Mouse (Mus musculus): ENCODE results near the gene Gadd45gip1. TPM values are rescaled to one million over a fixed set of nuclear protein-coding genes. Genes with fewer than 3 reads are reported as not detected.

Gene Gadd45gip1
- polyA plus RNA-seq, 1 experiment from 2014 or later = 71.0 TPM

GRCm38 (mm10) chr8:84846094-84846721 lies 14.9 kb downstream of the Gadd45gip1 start:
- Histone ChIP-seq H3K9me3 (replicated peaks) (no peaks in the 10 kb centered on the region), H3K4me1 (peaks cover 61% of the 10 kb centered on the region), H3K27me3 (replicated peaks) (no peaks in the 10 kb centered on the region), H3K36me3 (peaks cover 49% of the 10 kb centered on the region), H3K4me3 (peak overlapping the region; percentile 97), H3K27ac (peak overlapping the region; percentile 87), H3K4me2 (peak overlapping the region; percentile 88), H3K9ac (peak overlapping the region; percentile 88)
- WGBS (ENCODE audit: insufficient replicate concordance) = under 1% methylated on average over 30 of the region's 30 CpGs
- ATAC-seq = peak; percentile 41

GRCm38 (mm10) chr8:84846722-84847572 lies 15.6 kb downstream of the Gadd45gip1 start, which contains the start of gene Calr:
Gene Calr, minus strand, starts transcription at chr8:84846934.
- ATAC-seq = peak; percentile 98

GRCm38 (mm10) chr8:84847684-84848435 lies 16.5 kb downstream of the Gadd45gip1 start:
- Histone ChIP-seq H3K9ac (peak overlapping the region; percentile 79), H3K4me3 (peak overlapping the region; percentile 97), H3K27ac (peak overlapping the region; percentile 97), H3K4me2 (peak overlapping the region; percentile 88), H3K9me3 (replicated peaks) (no peaks in the 10 kb centered on the region), H3K36me3 (peaks cover 32% of the 10 kb centered on the region), H3K4me1 (peaks cover 45% of the 10 kb centered on the region), H3K27me3 (replicated peaks) (no peaks in the 10 kb centered on the region)
- 13% methylated on average over 6 of the region's 6 CpGs for whole genome bisulfite sequencing (ENCODE audit: insufficient replicate concordance)
- no peak for ATAC-seq

More at GRCm38 (mm10) chr8:84846722-84847572, 15.6 kb downstream of the Gadd45gip1 start, which contains the start of gene Calr:
- Histone ChIP-seq H3K4me1 (peaks cover 53% of the 10 kb centered on the region), H3K9me3 (replicated peaks) (no peaks in the 10 kb centered on the region), H3K27me3 (replicated peaks) (no peaks in the 10 kb centered on the region), H3K9ac (peak within 1 kb of the TSS; percentile 88), H3K4me3 (peak within 1 kb of the TSS; percentile 97), H3K27ac (peak within 1 kb of the TSS; percentile 97), H3K36me3 (peaks cover 41% of the 10 kb centered on the region), H3K4me2 (peak within 1 kb of the TSS; percentile 88)
- under 1% methylated on average over 55 of the region's 55 CpGs for WGBS (ENCODE audit: insufficient replicate concordance)

- WGBS (ENCODE audit: insufficient replicate concordance) = 89% methylated on average over 3 of the region's 3 CpGs
- peak overlapping the region; percentile 85 for H3K4me2 ChIP-seq
- no peak overlapping the region for H3K9ac ChIP-seq
Observed at GRCm38 (mm10) chr8:84856434-84856833, 25.1 kb downstream of the Gadd45gip1 start.

GRCm38 (mm10) chr8:84856864-84857441 lies 25.6 kb downstream of the Gadd45gip1 start, which contains the start of gene Farsa:
Gene Farsa, plus strand, starts transcription at chr8:84856989.
- Histone ChIP-seq H3K27ac (peak within 1 kb of the TSS; percentile 91), H3K4me3 (peak within 1 kb of the TSS; percentile 94), H3K9ac (peak within 1 kb of the TSS; percentile 96), H3K4me2 (peak within 1 kb of the TSS; percentile 85), H3K36me3 (peaks cover 38% of the 10 kb centered on the region), H3K9me3 (replicated peaks) (no peaks in the 10 kb centered on the region), H3K4me1 (peaks cover 28% of the 10 kb centered on the region), H3K27me3 (replicated peaks) (no peaks in the 10 kb centered on the region)
- ATAC-seq = peak; percentile 91
- under 1% methylated on average over 39 of the region's 39 CpGs for WGBS (ENCODE audit: insufficient replicate concordance)

More at GRCm38 (mm10) chr8:84856434-84856833, 25.1 kb downstream of the Gadd45gip1 start:
- H3K4me3 ChIP-seq = peak overlapping the region; percentile 94
- no peak; the same call in 1 of the 2 replicates for ATAC-seq
- H3K9me3 ChIP-seq (replicated peaks) = no peaks in the 10 kb centered on the region
- peaks cover 33% of the 10 kb centered on the region for H3K36me3 ChIP-seq
- peaks cover 28% of the 10 kb centered on the region for H3K4me1 ChIP-seq
- H3K27me3 ChIP-seq (replicated peaks) = no peaks in the 10 kb centered on the region
- H3K27ac ChIP-seq = peak overlapping the region; percentile 91; the same call in 1 of the 2 replicates

GRCm38 (mm10) chr8:84871376-84872308 lies 40.3 kb downstream of the Gadd45gip1 start, which contains the start of gene Syce2:
Gene Syce2, plus strand, starts transcription at chr8:84872111.
- WGBS (ENCODE audit: insufficient replicate concordance) = 8% methylated on average over 44 of the region's 46 CpGs
- H3K9me3 ChIP-seq (replicated peaks) = no peaks in the 10 kb centered on the region
- H3K4me1 ChIP-seq = peaks cover 43% of the 10 kb centered on the region
- H3K9ac ChIP-seq = peak within 1 kb of the TSS; percentile 81
- peak within 1 kb of the TSS; percentile 65 for H3K4me3 ChIP-seq
- H3K27ac ChIP-seq = peak within 1 kb of the TSS; percentile 89
- peaks cover 38% of the 10 kb centered on the region for H3K36me3 ChIP-seq
- no peaks in the 10 kb centered on the region for H3K27me3 ChIP-seq (replicated peaks)
- peak; percentile 73 for ATAC-seq
- peak within 1 kb of the TSS; percentile 100 for H3K4me2 ChIP-seq

GRCm38 (mm10) chr8:84872309-84872965 lies 41.1 kb downstream of the Gadd45gip1 start:
- WGBS (ENCODE audit: insufficient replicate concordance) = 3% methylated on average over 54 of the region's 54 CpGs
- peak overlapping the region; percentile 89 for H3K27ac ChIP-seq

GRCm38 (mm10) chr8:84873016-84873415 lies 41.7 kb downstream of the Gadd45gip1 start:
- WGBS (ENCODE audit: insufficient replicate concordance) = 73% methylated on average over 4 of the region's 4 CpGs
- peak overlapping the region; percentile 65 for H3K4me3 ChIP-seq
- H3K9me3 ChIP-seq (replicated peaks) = no peaks in the 10 kb centered on the region
- peaks cover 53% of the 10 kb centered on the region for H3K4me1 ChIP-seq
- H3K9ac ChIP-seq = peak overlapping the region; percentile 81
- H3K27me3 ChIP-seq (replicated peaks) = no peaks in the 10 kb centered on the region
- ATAC-seq = no peak
- peaks cover 37% of the 10 kb centered on the region for H3K36me3 ChIP-seq
- 0 out of 2 replicates have a peak overlapping the region, but pooled peaks have one; percentile 4 for H3K27ac ChIP-seq
- peak overlapping the region; percentile 100 for H3K4me2 ChIP-seq

More at GRCm38 (mm10) chr8:84872309-84872965, 41.1 kb downstream of the Gadd45gip1 start:
- Histone ChIP-seq H3K9me3 (replicated peaks) (no peaks in the 10 kb centered on the region), H3K36me3 (peaks cover 38% of the 10 kb centered on the region), H3K4me2 (peak overlapping the region; percentile 100), H3K27me3 (replicated peaks) (no peaks in the 10 kb centered on the region), H3K4me1 (peaks cover 47% of the 10 kb centered on the region), H3K9ac (peak overlapping the region; percentile 81), H3K4me3 (peak overlapping the region; percentile 65)
- ATAC-seq = peak; percentile 70

GRCm38 (mm10) chr8:84874339-84874738 lies 43.0 kb downstream of the Gadd45gip1 start:
- Histone ChIP-seq H3K9ac (no peak overlapping the region), H3K36me3 (peaks cover 25% of the 10 kb centered on the region), H3K27ac (peak overlapping the region; percentile 76), H3K4me1 (peaks cover 66% of the 10 kb centered on the region), H3K27me3 (replicated peaks) (no peaks in the 10 kb centered on the region), H3K9me3 (replicated peaks) (no peaks in the 10 kb centered on the region), H3K4me3 (no peak overlapping the region), H3K4me2 (peak overlapping the region; percentile 23; the same call in 1 of the 2 replicates)
- 0 out of 2 replicates have a peak, but pooled peaks have one; percentile 19 for ATAC-seq
- 64% methylated on average over 3 of the region's 3 CpGs for WGBS (ENCODE audit: insufficient replicate concordance)

Measured in liver, embryonic 12.5 days (tissue).